Mouse (Mus musculus) embryonic facial prominence, embryonic 11.5 days (tissue): ENCODE data around the gene Fsip1. TPM values are rescaled to one million over a fixed set of nuclear protein-coding genes. Genes with fewer than 3 reads are reported as not detected.
"Not testable (repeated sequence)": the region's sequence is repeated elsewhere in the genome, so short reads cannot be mapped to it uniquely, and the experiment has no call there.

ENCODE experiments used
- ATAC-seq: fragments of 200-750 bp; cut with Nextera tagmentation; replicated peaks from 2 replicates; pipeline ENCODE4 v1.8.0; 2017; ENCODE audit warnings: low read depth; ENCODE audit not compliant: insufficient number of reproducible peaks, low FRiP score, low TSS enrichment
- DNase-seq: peaks from one replicate; pipeline ENCODE4 v3.0.0-alpha.2; 2015; ENCODE audit warnings: low spot score
- H3K27ac ChIP-seq: fragments of 300-500 bp; sonication (generic); replicated peaks from 2 replicates; pipeline ENCODE4 v1.5.1; 2014; ENCODE audit warnings: mild to moderate bottlenecking, low read depth, low read length, control low read depth
- H3K27me3 ChIP-seq: fragments of 300-500 bp; sonication (generic); 2 replicates; pipeline ENCODE4 v1.6.1; 2014; ENCODE audit warnings: mild to moderate bottlenecking, low read length, moderate library complexity, mixed read lengths; ENCODE audit not compliant: control insufficient read depth, insufficient read depth
- H3K36me3 ChIP-seq: fragments of 300-500 bp; sonication (generic); replicated peaks from 2 replicates; pipeline ENCODE4 v1.6.1; 2014; ENCODE audit warnings: low read depth, mild to moderate bottlenecking, low read length, moderate library complexity, mixed read lengths; ENCODE audit not compliant: control insufficient read depth, insufficient read depth
- H3K4me1 ChIP-seq: fragments of 300-500 bp; sonication (generic); 2 replicates; pipeline ENCODE4 v1.6.1; 2014; ENCODE audit warnings: low read length, mixed read lengths; ENCODE audit not compliant: control insufficient read depth, insufficient read depth
- H3K4me2 ChIP-seq: fragments of 300-500 bp; sonication (generic); 2 replicates; pipeline ENCODE4 v1.6.1; 2014; ENCODE audit warnings: low read depth, mild to moderate bottlenecking, control low read depth, low read length, moderate library complexity
- H3K4me3 ChIP-seq: fragments of 300-500 bp; sonication (generic); 2 replicates; pipeline ENCODE4 v1.5.1; 2014; ENCODE audit warnings: low read depth, low read length, control low read depth
- H3K9ac ChIP-seq: fragments of 300-500 bp; sonication (generic); replicated peaks from 2 replicates; pipeline ENCODE4 v1.6.1; 2014; ENCODE audit warnings: mild to moderate bottlenecking, control low read depth, low read length
- H3K9me3 ChIP-seq: fragments of 300-500 bp; sonication (generic); replicated peaks from 2 replicates; pipeline ENCODE4 v1.6.1; 2016; ENCODE audit warnings: mild to moderate bottlenecking, low read length, inconsistent platforms, mixed read lengths; ENCODE audit not compliant: control insufficient read depth
- WGBS: fragments of 180-500 bp; shearing (Covaris S2); extraction: QIAGEN DNeasy Blood & Tissue Kit; methylation state at CpG from one replicate; pipeline ENCODE4 v1.1.7; 2014; 5-methylcytosine and 5-hydroxymethylcytosine counted together
- polyA plus RNA-seq: library from polyadenylated mRNA; unstranded; fragments of >200 nt; fragmentation: Nextera tagmentation; extraction: Ambion mirVana; gene quantifications from 2 replicates; pipeline ENCODE4 v1.2.1, GENCODE M21; 2014

Gene Fsip1
- polyA plus RNA-seq, 1 experiment from 2014 or later = 2.3 TPM

- no peaks in the 10 kb centered on the region for H3K36me3 ChIP-seq
- ATAC-seq (no peak), DNase-seq (no peak)
- H3K27ac ChIP-seq = no peak overlapping the region
- WGBS = 70% methylated on average over 4 of the region's 4 CpGs
- no peak overlapping the region for H3K4me2 ChIP-seq
- H3K4me3 ChIP-seq = no peak overlapping the region
- H3K9ac ChIP-seq = no peak overlapping the region
- no peaks in the 10 kb centered on the region for H3K27me3 ChIP-seq
- H3K4me1 ChIP-seq = no peaks in the 10 kb centered on the region
- no peaks in the 10 kb centered on the region for H3K9me3 ChIP-seq
Measured at GRCm38 (mm10) chr2:118148321-118149142, 108.2 kb downstream of the Fsip1 start.

DNA sequence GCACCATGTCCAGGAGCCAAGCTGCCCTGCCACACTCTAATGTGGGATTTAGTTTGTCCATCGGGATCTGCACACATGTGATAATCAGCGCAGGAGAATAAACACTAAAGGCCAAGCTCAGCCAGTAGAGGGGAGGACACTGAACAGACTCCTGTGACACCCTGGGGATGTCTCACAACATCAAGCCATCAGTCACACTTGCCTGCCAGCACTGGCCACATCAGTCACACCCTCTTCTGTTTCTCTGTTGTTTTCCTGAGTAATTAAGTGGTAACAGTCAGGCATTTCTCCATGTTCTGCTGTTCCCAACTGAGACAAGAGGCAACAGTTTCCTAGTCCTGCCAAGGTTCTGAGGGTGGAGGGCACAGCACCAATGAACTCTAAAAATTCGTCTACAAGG is 109.0 kb downstream of the Fsip1 start:
- not testable (repeated sequence) for H3K36me3 ChIP-seq, H3K9ac ChIP-seq, ATAC-seq, H3K9me3 ChIP-seq, DNase-seq, H3K4me1 ChIP-seq, H3K4me3 ChIP-seq, H3K27me3 ChIP-seq, H3K27ac ChIP-seq, H3K4me2 ChIP-seq
- 67% methylated on average over 3 of the region's 3 CpGs for WGBS

DNA sequence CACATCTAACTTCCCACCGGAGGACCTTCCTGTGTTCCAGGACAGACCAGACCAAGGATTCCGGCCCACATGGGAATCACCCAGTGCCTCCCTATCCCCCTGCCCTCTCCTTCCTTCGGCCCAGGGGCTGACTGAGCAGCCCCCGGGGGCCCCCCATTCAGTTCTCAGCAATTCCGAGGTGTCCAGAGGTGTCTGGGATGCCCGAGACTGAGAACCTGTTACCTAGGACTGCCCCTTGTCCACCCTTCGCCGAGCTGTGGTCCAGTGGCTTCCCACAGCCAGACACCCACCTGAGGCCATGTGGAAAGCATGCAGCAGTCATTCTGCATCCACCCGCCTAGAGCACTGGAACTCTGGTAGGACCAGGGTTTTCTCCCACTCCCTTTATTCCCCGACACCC is 115.1 kb downstream of the Fsip1 start:
- 93% methylated on average over 10 of the region's 10 CpGs for WGBS

GRCm38 (mm10) chr2:118139261-118139660 is 117.5 kb downstream of the Fsip1 start:
- no peaks in the 10 kb centered on the region for H3K9me3 ChIP-seq
- no peaks in the 10 kb centered on the region for H3K27me3 ChIP-seq
- no peaks in the 10 kb centered on the region for H3K36me3 ChIP-seq
- no peak overlapping the region for H3K9ac ChIP-seq
- no peak overlapping the region for H3K27ac ChIP-seq
- no peak for ATAC-seq
- no peaks in the 10 kb centered on the region for H3K4me1 ChIP-seq
- no peak overlapping the region for H3K4me3 ChIP-seq
- no peak overlapping the region for H3K4me2 ChIP-seq
- no peak for DNase-seq
- 86% methylated on average over 6 of the region's 6 CpGs for WGBS

More for the DNA sequence above, 115.1 kb downstream of the Fsip1 start:
- H3K9ac ChIP-seq = no peak overlapping the region
- DNase-seq (no peak), ATAC-seq (no peak)
- H3K27ac ChIP-seq = no peak overlapping the region
- H3K27me3 ChIP-seq = no peaks in the 10 kb centered on the region
- H3K4me1 ChIP-seq = no peaks in the 10 kb centered on the region
- H3K4me2 ChIP-seq = no peak overlapping the region
- no peaks in the 10 kb centered on the region for H3K9me3 ChIP-seq
- no peaks in the 10 kb centered on the region for H3K36me3 ChIP-seq
- no peak overlapping the region for H3K4me3 ChIP-seq

DNA sequence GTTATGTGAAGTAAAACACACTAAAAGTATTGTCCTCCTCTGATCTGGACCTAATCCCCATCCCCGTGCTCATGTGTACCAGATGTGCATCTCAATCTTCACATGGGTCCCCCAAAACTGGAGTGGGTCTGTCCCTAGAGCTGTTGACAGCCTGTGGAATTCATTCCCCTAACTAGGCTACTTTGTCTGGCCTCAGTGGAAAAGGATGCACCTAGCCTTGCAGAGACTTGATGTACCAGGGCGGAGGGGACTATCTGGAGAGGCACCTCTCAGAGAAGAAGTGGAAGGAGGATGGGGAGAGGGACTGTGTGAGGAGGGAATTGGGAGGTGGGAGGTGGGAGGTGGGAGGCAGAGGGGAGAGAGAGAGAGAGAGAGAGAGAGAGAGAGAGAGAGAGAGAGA is 119.0 kb downstream of the Fsip1 start:
- H3K27ac ChIP-seq = no peak overlapping the region
- H3K4me1 ChIP-seq = no peaks in the 10 kb centered on the region
- 89% methylated on average over 2 of the region's 2 CpGs for WGBS
- no peak overlapping the region for H3K4me2 ChIP-seq
- no peak overlapping the region for H3K4me3 ChIP-seq
- H3K27me3 ChIP-seq = no peaks in the 10 kb centered on the region
- ATAC-seq (no peak), DNase-seq (no peak)
- no peaks in the 10 kb centered on the region for H3K36me3 ChIP-seq
- no peaks in the 10 kb centered on the region for H3K9me3 ChIP-seq
- H3K9ac ChIP-seq = no peak overlapping the region

- H3K9ac ChIP-seq = no peak overlapping the region
- H3K4me1 ChIP-seq = no peaks in the 10 kb centered on the region
- H3K4me2 ChIP-seq = no peak overlapping the region
- no peak overlapping the region for H3K4me3 ChIP-seq
- DNase-seq (no peak), ATAC-seq (no peak)
- no peaks in the 10 kb centered on the region for H3K27me3 ChIP-seq
- 88% methylated on average over 9 of the region's 9 CpGs for WGBS
- no peaks in the 10 kb centered on the region for H3K9me3 ChIP-seq
- H3K27ac ChIP-seq = no peak overlapping the region
- H3K36me3 ChIP-seq = no peaks in the 10 kb centered on the region
Measured at GRCm38 (mm10) chr2:118137071-118137470, 119.7 kb downstream of the Fsip1 start.

DNA sequence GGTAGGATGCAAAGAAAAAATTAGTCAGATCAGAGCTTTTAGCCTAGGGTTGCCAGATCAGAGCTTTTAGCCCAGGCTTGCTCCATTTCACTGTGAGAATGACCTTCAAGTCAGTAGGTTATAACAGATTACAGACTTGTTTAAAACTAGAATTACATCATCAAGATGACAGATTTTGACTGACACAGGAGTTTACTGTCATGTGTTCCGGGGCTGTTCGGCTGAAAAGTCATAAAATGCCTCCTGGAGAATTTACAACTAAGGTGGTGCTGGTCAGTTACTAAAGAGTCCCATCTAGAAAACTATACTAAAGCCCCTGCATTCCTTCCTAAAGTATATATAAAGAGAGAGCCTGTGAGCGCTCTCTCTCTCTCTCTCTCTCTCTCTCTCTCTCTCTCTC is 128.5 kb downstream of the Fsip1 start:
- Histone ChIP-seq H3K9me3 (no peaks in the 10 kb centered on the region), H3K27me3 (no peaks in the 10 kb centered on the region), H3K27ac (no peak overlapping the region), H3K9ac (no peak overlapping the region), H3K4me1 (0 out of 2 replicates have a peak, but pooled peaks cover 4% of the 10 kb centered on the region), H3K4me2 (no peak overlapping the region), H3K36me3 (no peaks in the 10 kb centered on the region; the same call in 1 of the 2 replicates), H3K4me3 (no peak overlapping the region)
- DNase-seq (no peak), ATAC-seq (no peak)
- 75% methylated on average over 3 of the region's 3 CpGs for whole genome bisulfite sequencing

GRCm38 (mm10) chr2:118127516-118128288 is 129.1 kb downstream of the Fsip1 start:
- 0 out of 2 replicates have a peak, but pooled peaks cover 4% of the 10 kb centered on the region for H3K4me1 ChIP-seq
- ATAC-seq (no peak), DNase-seq (no peak)
- no peak overlapping the region for H3K4me3 ChIP-seq
- H3K27me3 ChIP-seq = no peaks in the 10 kb centered on the region
- H3K27ac ChIP-seq = no peak overlapping the region
- H3K9ac ChIP-seq = no peak overlapping the region
- 81% methylated on average over 5 of the region's 5 CpGs for whole genome bisulfite sequencing
- no peaks in the 10 kb centered on the region for H3K9me3 ChIP-seq
- H3K4me2 ChIP-seq = no peak overlapping the region
- no peaks in the 10 kb centered on the region; the same call in 1 of the 2 replicates for H3K36me3 ChIP-seq
